Mouse (Mus musculus) adrenal gland, postnatal 10 days (tissue): ENCODE results near the gene Tcte1. TPM values are rescaled to one million over a fixed set of nuclear protein-coding genes. Genes with fewer than 3 reads are reported as not detected.

Experiments
- DNase-seq: peaks from one replicate; pipeline ENCODE4 v3.0.0; 2021; ENCODE audit warnings: mixed read lengths
- total RNA-seq, 2 experiments: library from RNA; stranded (reverse); gene quantifications; 2 replicates each; pipeline ENCODE4 v1.2.3; 2021

Gene Tcte1
- total RNA-seq, 2 experiments from 2014 or later = not detected

- DNase-seq = no peak
These were observed 8.0 kb upstream of the Tcte1 start for GRCm38 (mm10) chr17:45515204-45515726.

GRCm38 (mm10) chr17:45515806-45516205 is 7.4 kb upstream of the Tcte1 start:
- DNase-seq = no peak

GRCm38 (mm10) chr17:45516488-45516887 is 6.7 kb upstream of the Tcte1 start:
- DNase-seq = peak; percentile 85

- DNase-seq = no peak
These were observed 6.1 kb upstream of the Tcte1 start for GRCm38 (mm10) chr17:45517135-45517534.

GRCm38 (mm10) chr17:45517549-45518215 is 5.6 kb upstream of the Tcte1 start:
- DNase-seq = no peak

- no peak for DNase-seq
These were observed 4.3 kb upstream of the Tcte1 start for GRCm38 (mm10) chr17:45518766-45519475.

GRCm38 (mm10) chr17:45520136-45520535 is 3.1 kb upstream of the Tcte1 start:
- no peak for DNase-seq

- no peak for DNase-seq
These were observed 1.7 kb downstream of the Tcte1 start for GRCm38 (mm10) chr17:45524961-45525360.

- no peak for DNase-seq
These were observed 3.3 kb downstream of the Tcte1 start for GRCm38 (mm10) chr17:45526571-45526970.

- no peak for DNase-seq
These were observed 7.1 kb downstream of the Tcte1 start for GRCm38 (mm10) chr17:45530346-45530782.

GRCm38 (mm10) chr17:45532896-45533295 is 9.7 kb downstream of the Tcte1 start:
- no peak for DNase-seq

GRCm38 (mm10) chr17:45536264-45536663 is 13.0 kb downstream of the Tcte1 start:
- peak; percentile 70 for DNase-seq

- DNase-seq = no peak
These were observed 15.2 kb downstream of the Tcte1 start for GRCm38 (mm10) chr17:45538394-45538793.

GRCm38 (mm10) chr17:45539664-45540063 is 16.4 kb downstream of the Tcte1 start:
- DNase-seq = no peak

- DNase-seq = no peak
These were observed 18.9 kb downstream of the Tcte1 start for GRCm38 (mm10) chr17:45542129-45542528.

- no peak for DNase-seq
These were observed 19.5 kb downstream of the Tcte1 start for GRCm38 (mm10) chr17:45542705-45543104.

- DNase-seq = no peak
These were observed 19.9 kb downstream of the Tcte1 start for GRCm38 (mm10) chr17:45543115-45543514.

GRCm38 (mm10) chr17:45544001-45544872 is 21.0 kb downstream of the Tcte1 start:
- no peak for DNase-seq

GRCm38 (mm10) chr17:45544873-45545277 is 21.6 kb downstream of the Tcte1 start:
- DNase-seq = no peak

- no peak for DNase-seq
These were observed 22.2 kb downstream of the Tcte1 start for GRCm38 (mm10) chr17:45545278-45545961.

- DNase-seq = no peak
These were observed 23.7 kb downstream of the Tcte1 start for GRCm38 (mm10) chr17:45546941-45547340.
